Mouse (Mus musculus): ENCODE data around the gene Ap1g2.

Ap1g2 gene

GRCm38 (mm10) chr14:55062626-55063025 lies 43.8 kb downstream of the Ap1g2 start:
- intact Hi-C loops (cut with DNase I): no loop called here

- intact Hi-C loops (cut with DNase I): no loop called here
Observed at GRCm38 (mm10) chr14:55061845-55062244, 44.5 kb downstream of the Ap1g2 start.

GRCm38 (mm10) chr14:55059931-55060330 lies 46.5 kb downstream of the Ap1g2 start:
- intact Hi-C loops (cut with DNase I): no loop called here

GRCm38 (mm10) chr14:55059009-55059408 lies 47.4 kb downstream of the Ap1g2 start:
- intact Hi-C loops (cut with DNase I): no loop called here

GRCm38 (mm10) chr14:55055167-55055834 lies 51.1 kb downstream of the Ap1g2 start:
- intact Hi-C loops (cut with DNase I): no loop called here

GRCm38 (mm10) chr14:55054191-55054749 lies 52.1 kb downstream of the Ap1g2 start:
- intact Hi-C loops (cut with DNase I): no loop called here

- intact Hi-C loops (cut with DNase I): no loop called here
Observed at GRCm38 (mm10) chr14:55053708-55054190, 52.6 kb downstream of the Ap1g2 start.

- intact Hi-C loops (cut with DNase I): no loop called here
Observed at GRCm38 (mm10) chr14:55053050-55053449, 53.3 kb downstream of the Ap1g2 start.

GRCm38 (mm10) chr14:55052496-55052895 lies 53.9 kb downstream of the Ap1g2 start:
- intact Hi-C loops (cut with DNase I): no loop called here
